Mouse (Mus musculus) layer of hippocampus, postnatal 25 days (tissue): Measurements from ENCODE around the gene Ccdc38. TPM values are rescaled to one million over a fixed set of nuclear protein-coding genes. Genes with fewer than 3 reads are reported as not detected.

Source experiments
- DNase-seq, 2 experiments: peaks; one replicate each; pipeline ENCODE4 v3.0.0; 2022; ENCODE audit warnings: mixed read lengths in 2 of 2, low spot score in 1 of 2; ENCODE audit errors: extremely low spot score in 1 of 2
- total RNA-seq, 2 experiments: library from RNA; stranded (reverse); gene quantifications; 2 replicates each; pipeline ENCODE4 v1.2.3; 2021

Ccdc38 gene
- total RNA-seq, 2 experiments from 2014 or later: not detected

GRCm38 (mm10) chr10:93603256-93603655, 62.8 kb downstream of the Ccdc38 start:
- no peak for DNase-seq

DNA sequence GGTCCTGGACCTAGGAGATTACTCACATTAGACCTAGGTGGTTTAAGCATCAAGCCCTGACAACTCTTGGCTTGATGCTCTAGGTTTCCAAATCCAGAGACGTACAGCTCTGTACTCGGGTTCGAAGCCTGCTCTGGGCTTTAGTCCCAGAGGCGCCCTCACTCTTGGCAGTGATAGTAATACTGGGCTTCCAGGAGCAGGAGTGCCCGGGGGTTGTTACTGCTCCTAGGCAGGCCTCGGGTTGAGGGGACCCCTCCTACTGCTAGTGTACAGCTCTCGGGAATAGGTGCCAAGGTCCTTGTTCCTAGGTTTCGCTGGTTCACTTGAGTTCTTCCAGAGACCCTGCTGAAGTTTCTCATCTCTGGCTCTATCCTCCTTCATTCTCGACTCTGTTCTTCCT, 65.9 kb downstream of the Ccdc38 start:
- no peak for DNase-seq

GRCm38 (mm10) chr10:93608051-93608450, 67.6 kb downstream of the Ccdc38 start:
- DNase-seq: no peak

GRCm38 (mm10) chr10:93609236-93609635, 68.8 kb downstream of the Ccdc38 start:
- DNase-seq: no peak

DNA sequence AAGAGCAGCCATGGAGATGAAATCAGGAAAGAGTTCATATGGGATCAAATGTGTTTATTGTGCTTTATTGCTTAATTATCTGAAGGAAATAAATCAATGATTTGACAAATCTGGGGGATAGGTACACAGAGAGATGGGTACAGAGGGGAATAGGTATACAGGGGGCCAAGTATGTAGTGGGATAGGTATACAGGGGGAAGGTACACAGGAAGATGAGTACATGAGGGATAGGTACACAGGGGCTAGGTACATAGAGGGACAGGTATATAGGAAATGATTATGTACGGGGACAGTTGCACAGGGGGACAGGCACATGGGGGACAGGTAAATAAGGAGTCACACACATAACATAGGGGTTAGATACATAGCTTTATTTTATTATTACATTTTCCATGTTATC, 70.5 kb downstream of the Ccdc38 start:
- no peak for DNase-seq

DNA sequence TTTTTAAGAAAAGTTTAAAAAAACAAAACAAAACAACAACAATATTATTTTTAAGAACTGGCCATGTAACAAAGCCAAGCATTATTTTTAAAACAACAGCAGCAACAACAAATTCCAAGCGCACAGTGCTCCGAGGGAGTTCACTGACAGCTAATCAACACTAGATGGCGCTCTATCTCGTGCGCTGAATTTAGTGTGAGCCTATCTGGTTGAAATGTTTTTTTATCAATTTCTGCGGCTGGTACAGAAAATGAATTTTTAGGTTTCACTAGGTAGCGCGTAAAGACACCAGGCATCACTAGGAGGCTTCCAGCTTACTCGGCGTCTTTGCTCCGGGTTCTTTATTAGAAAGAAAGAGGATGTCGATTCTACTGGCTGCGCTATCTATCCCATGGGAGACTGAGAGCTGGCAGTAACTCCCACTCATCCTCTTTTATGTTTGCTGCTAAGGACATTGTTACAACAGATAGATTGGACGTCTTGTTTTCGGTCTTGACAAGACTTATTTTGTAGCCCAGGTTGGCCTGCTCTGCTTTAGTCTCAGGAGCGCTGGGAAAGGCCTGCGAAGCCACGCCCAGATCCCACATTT, 71.1 kb downstream of the Ccdc38 start:
- peak in 1 of 2 experiments; percentile 42 for DNase-seq

GRCm38 (mm10) chr10:93614850-93615249, 74.4 kb downstream of the Ccdc38 start:
- no peak for DNase-seq

GRCm38 (mm10) chr10:93620438-93621179, 80.2 kb downstream of the Ccdc38 start:
- DNase-seq: no peak

- no peak for DNase-seq
Measured at GRCm38 (mm10) chr10:93623725-93624124, 83.3 kb downstream of the Ccdc38 start.

DNA sequence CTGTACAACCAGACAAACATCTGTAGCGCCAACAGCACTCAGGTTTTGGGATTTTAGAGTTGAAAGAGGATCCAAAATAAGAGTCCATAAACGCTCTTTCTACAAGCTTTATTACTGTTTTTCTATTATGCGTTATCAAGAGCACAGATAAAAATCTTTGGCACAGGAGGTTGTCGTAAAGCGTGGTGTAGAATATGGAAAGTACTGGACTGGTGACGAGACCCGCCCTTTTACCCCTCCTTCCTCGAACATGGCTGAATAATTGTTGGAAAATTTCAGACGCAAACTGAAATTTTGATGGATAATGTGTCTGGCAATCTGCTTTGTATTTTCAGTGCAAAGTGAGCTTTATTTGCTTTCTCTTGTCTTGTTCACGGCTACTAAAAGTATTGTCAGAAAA, 83.7 kb downstream of the Ccdc38 start:
- no peak for DNase-seq

GRCm38 (mm10) chr10:93630310-93630709, 89.9 kb downstream of the Ccdc38 start:
- DNase-seq: no peak

GRCm38 (mm10) chr10:93632086-93632485, 91.7 kb downstream of the Ccdc38 start:
- no peak for DNase-seq

- DNase-seq: no peak
Measured at GRCm38 (mm10) chr10:93633563-93633962, 93.1 kb downstream of the Ccdc38 start.

Other genes starting within 250 kb of the Ccdc38 start
- gene Elk3, start 229.5 kb upstream of the Ccdc38 start, total RNA-seq: 1 to 10 TPM; 7.6 to 8.5 TPM
- 10 to 100 TPM; 45.8 to 59.9 TPM for gene Lta4h, start 87.2 kb upstream of the Ccdc38 start, total RNA-seq
- gene Hal, start 51.9 kb upstream of the Ccdc38 start, total RNA-seq: not detected
- gene Amdhd1, start 599 bp upstream of the Ccdc38 start, total RNA-seq: under 1 TPM; 0.32 to 0.40 TPM
- gene Snrpf, start 49.1 kb downstream of the Ccdc38 start, total RNA-seq: 10 to 100 TPM; 10.6 to 12.6 TPM
- 1 to 10 TPM; 6.1 to 6.2 TPM for gene Ntn4, start 100.0 kb downstream of the Ccdc38 start, total RNA-seq